ENCODE assay signal across 16 mouse cellular contexts in the genomic region with DNA sequence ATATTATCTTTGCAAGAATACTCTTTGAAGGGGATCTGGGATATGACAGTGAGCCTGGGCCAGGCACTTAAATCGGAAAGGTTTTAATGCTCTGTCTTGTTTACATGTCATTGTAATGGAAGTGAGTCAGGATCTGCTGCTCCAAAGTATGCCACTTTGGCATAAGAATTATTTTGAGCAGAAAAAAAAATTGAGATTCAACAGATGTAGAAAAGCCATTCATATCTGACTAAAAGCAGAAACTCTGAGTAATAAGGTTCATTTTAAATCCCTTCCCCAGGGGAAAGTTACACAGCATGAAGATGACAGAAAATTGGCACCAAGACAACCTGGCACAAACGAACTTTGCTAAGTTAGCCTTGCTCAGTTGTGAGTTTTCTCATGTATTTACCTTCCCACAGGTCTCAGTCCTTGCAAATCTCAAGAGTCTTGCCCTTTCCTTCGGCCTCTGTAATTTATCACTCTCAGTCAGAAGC.
DNase-seq lines count a peak whose midpoint lies in the region; ATAC-seq lines count a peak whose summit lies in the region.
"Had no signal": no experiment of that assay in that cellular context is flagged by ENCODE, and none has a peak within 500 bp of the region (broad histone marks: within the 10 kb centered on the region; RNA-seq: fewer than 3 reads in every experiment).

No protein-coding gene starts in this region.

- H3K27ac ChIP-seq in kidney, embryonic 14.5 days (ENCODE audit: low read depth, low read length), result no peak overlapping the region
- peak overlapping the region; percentile 21; the same call in 1 of the 2 replicates for H3K27ac ChIP-seq in stomach, embryonic 14.5 days (ENCODE audit: low read length)
- H3K27ac ChIP-seq in midbrain, embryonic 14.5 days (replicated peaks; ENCODE audit: low read depth, low read length), result no peak overlapping the region
- H3K27ac ChIP-seq: embryonic facial prominence, embryonic 13.5 days; hindbrain, embryonic 12.5 days; limb, embryonic 15.5 days; midbrain, embryonic 13.5 days; neural tube, embryonic 15.5 days had no signal

- no peak overlapping the region for H3K9ac ChIP-seq in kidney, embryonic 14.5 days (ENCODE audit: low read depth, low read length)
- no peak overlapping the region for H3K9ac ChIP-seq in stomach, embryonic 14.5 days (replicated peaks; ENCODE audit: low read depth, low read length)
- no peak overlapping the region for H3K9ac ChIP-seq in midbrain, embryonic 14.5 days (replicated peaks; ENCODE audit: low read length)
- H3K9ac ChIP-seq: embryonic facial prominence, embryonic 13.5 days; hindbrain, embryonic 12.5 days; limb, embryonic 15.5 days; midbrain, embryonic 13.5 days; neural tube, embryonic 15.5 days had no signal

- no peaks in the 10 kb centered on the region for H3K4me1 ChIP-seq in kidney, embryonic 14.5 days (ENCODE audit: control insufficient read depth, insufficient read depth, low read length)
- no peaks in the 10 kb centered on the region for H3K4me1 ChIP-seq in stomach, embryonic 14.5 days (ENCODE audit: control insufficient read depth, insufficient read depth, low read length)
- H3K4me1 ChIP-seq in midbrain, embryonic 14.5 days (ENCODE audit: control insufficient read depth, insufficient read depth, low read length), result no peaks in the 10 kb centered on the region; the same call in 1 of the 2 replicates
- H3K4me1 ChIP-seq: embryonic facial prominence, embryonic 13.5 days; hindbrain, embryonic 12.5 days; limb, embryonic 15.5 days had no signal

- no peaks in the 10 kb centered on the region for H3K36me3 ChIP-seq in kidney, embryonic 14.5 days (ENCODE audit: control insufficient read depth, insufficient read depth, low read length)
- no peaks in the 10 kb centered on the region for H3K36me3 ChIP-seq in stomach, embryonic 14.5 days (ENCODE audit: control insufficient read depth, insufficient read depth, low read length)
- no peaks in the 10 kb centered on the region for H3K36me3 ChIP-seq in midbrain, embryonic 14.5 days (ENCODE audit: control insufficient read depth, insufficient read depth, low read length)
- H3K36me3 ChIP-seq: embryonic facial prominence, embryonic 13.5 days; hindbrain, embryonic 12.5 days; limb, embryonic 15.5 days; midbrain, embryonic 13.5 days; neural tube, embryonic 15.5 days had no signal

- H3K4me2 ChIP-seq in kidney, embryonic 14.5 days (replicated peaks; ENCODE audit: low read depth, low read length), result no peak overlapping the region
- no peak overlapping the region for H3K4me2 ChIP-seq in stomach, embryonic 14.5 days (replicated peaks; ENCODE audit: low read depth, low read length)
- no peak overlapping the region for H3K4me2 ChIP-seq in midbrain, embryonic 14.5 days (ENCODE audit: low read length)
- H3K4me2 ChIP-seq: embryonic facial prominence, embryonic 13.5 days; hindbrain, embryonic 12.5 days; limb, embryonic 15.5 days; midbrain, embryonic 13.5 days; neural tube, embryonic 15.5 days had no signal

- peak; percentile 25 for DNase-seq in adrenal gland, adult 2 months
- DNase-seq in adrenal gland, adult 18-20 months (ENCODE audit: low spot score in 2 of 2), result no peak
- DNase-seq in kidney, adult 11 months, result no peak
- DNase-seq in adrenal gland, postnatal 36 days, result peak; percentile 35 to 40
- DNase-seq in midbrain, embryonic 14.5 days, result no peak
- no peak for DNase-seq in natural killer cell, adult 2 months (ENCODE audit: low spot score in 2 of 2)
- DNase-seq: cerebellum, adult 8-10 months; right cerebral cortex, postnatal 25 days had no signal

- H3K27me3 ChIP-seq in kidney, embryonic 14.5 days (ENCODE audit: control insufficient read depth, insufficient read depth, low read length), result no peaks in the 10 kb centered on the region
- no peaks in the 10 kb centered on the region for H3K27me3 ChIP-seq in stomach, embryonic 14.5 days (ENCODE audit: control insufficient read depth, insufficient read depth, low read length)
- no peaks in the 10 kb centered on the region for H3K27me3 ChIP-seq in midbrain, embryonic 14.5 days (ENCODE audit: control insufficient read depth, insufficient read depth, low read length)
- H3K27me3 ChIP-seq: embryonic facial prominence, embryonic 13.5 days; hindbrain, embryonic 12.5 days; limb, embryonic 15.5 days; midbrain, embryonic 13.5 days; neural tube, embryonic 15.5 days had no signal

- H3K9me3 ChIP-seq in kidney, embryonic 14.5 days (ENCODE audit: control insufficient read depth, low read length), result no peaks in the 10 kb centered on the region
- H3K9me3 ChIP-seq in stomach, embryonic 14.5 days (ENCODE audit: control insufficient read depth, low read depth, low read length), result no peaks in the 10 kb centered on the region
- H3K9me3 ChIP-seq in midbrain, embryonic 14.5 days (ENCODE audit: control insufficient read depth, low read length), result no peaks in the 10 kb centered on the region
- H3K9me3 ChIP-seq: embryonic facial prominence, embryonic 13.5 days; limb, embryonic 15.5 days; midbrain, embryonic 13.5 days; neural tube, embryonic 15.5 days had no signal

- WGBS in kidney, embryonic 14.5 days, result 40% methylated on average over 3 of the region's 3 CpGs
- WGBS in stomach, embryonic 14.5 days, result 21% methylated on average over 3 of the region's 3 CpGs
- 73% methylated on average over 3 of the region's 3 CpGs for WGBS in midbrain, embryonic 14.5 days

- ATAC-seq in kidney, embryonic 14.5 days (ENCODE audit: low FRiP score, low TSS enrichment), result peak; percentile 55; the same call in 1 of the 2 replicates
- peak; percentile 83; the same call in 1 of the 2 replicates for ATAC-seq in stomach, embryonic 14.5 days (ENCODE audit: insufficient number of reproducible peaks, insufficient read depth, low FRiP score, low read depth)
- no peak for ATAC-seq in midbrain, embryonic 14.5 days (ENCODE audit: low FRiP score, low TSS enrichment)
- ATAC-seq: lung, postnatal 0 days; midbrain, embryonic 13.5 days had no signal

- H3K4me3 ChIP-seq in kidney, embryonic 14.5 days (ENCODE audit: low read length), result no peak overlapping the region
- no peak overlapping the region for H3K4me3 ChIP-seq in stomach, embryonic 14.5 days (ENCODE audit: low read depth, low read length)
- H3K4me3 ChIP-seq in midbrain, embryonic 14.5 days (replicated peaks; ENCODE audit: low read depth, low read length), result no peak overlapping the region
- H3K4me3 ChIP-seq: embryonic facial prominence, embryonic 13.5 days; hindbrain, embryonic 12.5 days; limb, embryonic 15.5 days; midbrain, embryonic 13.5 days; neural tube, embryonic 15.5 days had no signal

Comparison
In these comparisons a context has a peak if more than half of its experiments do, and no peak if none do; other contexts are left out.
1. DNase-seq: peak in adrenal gland, adult 2 months (single experiment) and adrenal gland, postnatal 36 days (2 of 2); none in adrenal gland, adult 18-20 months (0 of 2), kidney, adult 11 months (single experiment), midbrain, embryonic 14.5 days (single experiment) and natural killer cell, adult 2 months (0 of 2).